Mouse (Mus musculus) forebrain, embryonic 14.5 days (tissue): ENCODE results near the gene Smok3b. TPM values are rescaled to one million over a fixed set of nuclear protein-coding genes. Genes with fewer than 3 reads are reported as not detected.
"Not testable (repeated sequence)": the region's sequence is repeated elsewhere in the genome, so short reads cannot be mapped to it uniquely, and the experiment has no call there.

Experiments used
- ATAC-seq: fragments of 200-750 bp; cut with Nextera tagmentation; 2 replicates; pipeline ENCODE4 v1.8.0; 2017; ENCODE audit warnings: mild to moderate bottlenecking, moderate library complexity
- DNase-seq: peaks from one replicate; pipeline ENCODE4 v3.0.0-alpha.2; 2015; ENCODE audit warnings: low spot score
- H3K27ac ChIP-seq: fragments of 300-500 bp; sonication (generic); 2 replicates; pipeline ENCODE4 v1.5.1; 2014; ENCODE audit warnings: low read depth, mild to moderate bottlenecking, control low read depth, low read length, moderate library complexity
- H3K27me3 ChIP-seq: fragments of 300-500 bp; sonication (generic); replicated peaks from 2 replicates; pipeline ENCODE4 v1.6.1; 2014; ENCODE audit warnings: low read length, control low read depth, mixed read lengths; ENCODE audit not compliant: control insufficient read depth, insufficient read depth
- H3K36me3 ChIP-seq: fragments of 300-500 bp; sonication (generic); 2 replicates; pipeline ENCODE4 v1.6.1; 2014; ENCODE audit warnings: low read length, control low read depth; ENCODE audit not compliant: control insufficient read depth, insufficient read depth
- H3K4me1 ChIP-seq: fragments of 300-500 bp; sonication (generic); 2 replicates; pipeline ENCODE4 v1.6.1; 2014; ENCODE audit warnings: antibody characterized with exemption, low read length, control low read depth; ENCODE audit not compliant: control insufficient read depth, insufficient read depth
- H3K4me2 ChIP-seq: fragments of 300-500 bp; sonication (generic); 2 replicates; pipeline ENCODE4 v1.6.1; 2014; ENCODE audit warnings: mild to moderate bottlenecking, control low read depth, low read length
- H3K4me3 ChIP-seq: fragments of 300-500 bp; sonication (generic); 2 replicates; pipeline ENCODE4 v1.5.1; 2014; ENCODE audit warnings: low read depth, low read length, control low read depth
- H3K9ac ChIP-seq: fragments of 300-500 bp; sonication (generic); 2 replicates; pipeline ENCODE4 v1.6.1; 2014; ENCODE audit warnings: mild to moderate bottlenecking, low read length, control low read depth, moderate library complexity
- H3K9me3 ChIP-seq: fragments of 300-500 bp; sonication (generic); replicated peaks from 2 replicates; pipeline ENCODE4 v1.6.1; 2016; ENCODE audit warnings: low read length, control low read depth, mixed read lengths; ENCODE audit not compliant: control insufficient read depth
- WGBS: fragments of 180-500 bp; shearing (Covaris S2); extraction: QIAGEN DNeasy Blood & Tissue Kit; methylation state at CpG from one replicate; pipeline ENCODE4 v1.1.7; 2014; 5-methylcytosine and 5-hydroxymethylcytosine counted together
- polyA plus RNA-seq: library from polyadenylated mRNA; unstranded; fragments of >200 nt; fragmentation: Nextera tagmentation; extraction: Ambion mirVana; gene quantifications from 2 replicates; pipeline ENCODE4 v1.2.1, GENCODE M21; 2014

The Smok3b gene
- not detected in 2 replicates for polyA plus RNA-seq

DNA sequence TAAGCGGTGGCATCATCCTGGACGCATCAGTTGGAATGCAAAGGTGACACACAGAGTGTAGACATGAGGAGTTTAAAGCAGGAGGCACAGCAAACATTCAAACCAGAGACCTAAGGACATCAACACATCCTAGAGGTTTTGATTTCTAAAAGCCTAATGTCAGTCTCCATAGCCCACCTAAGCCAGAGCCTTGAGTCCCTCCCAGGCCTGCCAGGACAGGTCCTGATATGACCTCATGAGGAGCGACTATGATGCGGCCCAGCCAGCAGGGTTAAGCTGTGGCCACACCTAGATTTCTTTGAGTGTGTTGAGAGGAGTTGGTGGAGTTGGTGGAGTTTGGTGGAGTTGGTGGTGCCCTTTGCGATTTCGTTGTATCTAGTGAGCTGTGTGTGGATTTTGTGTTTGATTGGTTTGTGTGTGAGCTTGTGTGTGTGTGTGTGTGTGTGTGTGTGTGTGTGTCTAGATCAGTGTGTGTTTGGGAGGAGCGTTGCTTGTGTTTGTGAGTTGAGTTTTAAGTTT is at the start of gene Smok3b, which contains the start of gene Smok3a:
Gene Smok3b (plus strand): TSS at position 469 of the 519 bp plus-strand sequence.
Gene Smok3a (plus strand): TSS at position 301 of the 519 bp plus-strand sequence.
- H3K4me2 ChIP-seq, H3K4me3 ChIP-seq, H3K4me1 ChIP-seq, H3K27ac ChIP-seq, H3K27me3 ChIP-seq, DNase-seq, ATAC-seq, H3K9me3 ChIP-seq, H3K36me3 ChIP-seq, H3K9ac ChIP-seq: not testable (repeated sequence)
- 98% methylated on average over 3 of the region's 7 CpGs for WGBS

- WGBS = 63% methylated on average over 2 of the region's 2 CpGs
- Histone ChIP-seq H3K4me2 (no peak overlapping the region), H3K9me3 (no peaks in the 10 kb centered on the region), H3K27ac (no peak overlapping the region), H3K27me3 (no peaks in the 10 kb centered on the region), H3K4me3 (no peak overlapping the region), H3K4me1 (no peaks in the 10 kb centered on the region), H3K36me3 (no peaks in the 10 kb centered on the region), H3K9ac (no peak overlapping the region)
- ATAC-seq (no peak), DNase-seq (no peak)
Measured at GRCm38 (mm10) chr5:137973161-137973560, 48.1 kb upstream of the Smok3b start.

DNA sequence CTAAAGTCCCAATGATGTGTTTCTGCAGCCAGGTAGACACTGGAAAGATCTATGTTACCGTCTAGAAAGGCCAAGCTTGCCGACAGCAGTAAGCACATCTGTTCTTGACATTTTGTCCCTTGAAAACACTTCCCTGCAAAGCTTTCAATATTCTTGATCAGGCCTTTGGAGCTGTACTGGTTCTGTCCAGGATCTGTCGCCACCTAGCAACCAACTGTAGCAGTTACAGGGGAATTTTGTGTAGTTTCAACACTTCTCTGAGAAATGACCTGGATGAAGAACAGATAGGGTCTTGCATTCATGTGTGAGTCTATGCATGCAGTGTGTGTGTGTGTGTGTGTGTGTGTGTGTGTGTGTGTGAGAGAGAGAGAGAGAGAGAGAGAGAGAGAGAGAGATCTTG is 47.5 kb upstream of the Smok3b start:
- Histone ChIP-seq H3K9ac (no peak overlapping the region), H3K4me2 (no peak overlapping the region), H3K9me3 (no peaks in the 10 kb centered on the region), H3K27me3 (no peaks in the 10 kb centered on the region), H3K36me3 (no peaks in the 10 kb centered on the region), H3K4me3 (no peak overlapping the region), H3K4me1 (no peaks in the 10 kb centered on the region), H3K27ac (no peak overlapping the region)
- peak; percentile 1 for DNase-seq
- WGBS = 56% methylated on average over 3 of the region's 3 CpGs
- no peak for ATAC-seq

GRCm38 (mm10) chr5:137974724-137975123 is 46.5 kb upstream of the Smok3b start:
- ATAC-seq (no peak), DNase-seq (no peak)
- H3K27ac ChIP-seq = no peak overlapping the region
- WGBS = 66% methylated on average over 3 of the region's 3 CpGs
- no peak overlapping the region for H3K4me2 ChIP-seq
- no peak overlapping the region for H3K4me3 ChIP-seq
- no peaks in the 10 kb centered on the region for H3K9me3 ChIP-seq
- H3K4me1 ChIP-seq = no peaks in the 10 kb centered on the region
- no peak overlapping the region for H3K9ac ChIP-seq
- no peaks in the 10 kb centered on the region for H3K27me3 ChIP-seq
- H3K36me3 ChIP-seq = no peaks in the 10 kb centered on the region

DNA sequence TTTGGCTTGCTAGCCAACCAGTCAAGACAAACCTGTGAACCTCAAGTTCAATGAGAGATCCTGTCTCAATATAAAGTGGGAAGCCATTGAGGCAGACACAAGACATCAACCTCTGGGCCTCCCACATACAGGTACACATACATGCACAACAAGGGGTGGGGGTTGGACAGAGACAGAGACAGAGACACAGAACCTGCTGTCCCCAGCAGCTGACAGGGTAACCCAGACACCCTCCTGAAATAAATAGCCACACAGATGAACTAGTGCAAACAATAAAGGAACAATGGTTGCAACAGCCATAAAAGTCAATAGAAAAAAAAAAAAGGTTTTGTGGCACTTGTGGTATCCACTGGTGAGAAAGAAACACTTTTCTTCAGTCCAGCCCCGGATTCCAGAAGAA is 45.8 kb upstream of the Smok3b start:
- Histone ChIP-seq H3K27ac (no peak overlapping the region), H3K9me3 (no peaks in the 10 kb centered on the region), H3K27me3 (no peaks in the 10 kb centered on the region), H3K36me3 (no peaks in the 10 kb centered on the region), H3K4me3 (no peak overlapping the region), H3K9ac (no peak overlapping the region), H3K4me1 (no peaks in the 10 kb centered on the region), H3K4me2 (no peak overlapping the region)
- ATAC-seq = no peak
- WGBS = 40% methylated on average over 1 of the region's 1 CpGs
- no peak for DNase-seq

- H3K4me1 ChIP-seq = no peaks in the 10 kb centered on the region
- no peaks in the 10 kb centered on the region for H3K9me3 ChIP-seq
- DNase-seq (no peak), ATAC-seq (no peak)
- no peak overlapping the region for H3K4me2 ChIP-seq
- H3K4me3 ChIP-seq = no peak overlapping the region
- no peak overlapping the region for H3K9ac ChIP-seq
- WGBS = 43% methylated on average over 1 of the region's 1 CpGs
- no peak overlapping the region for H3K27ac ChIP-seq
- no peaks in the 10 kb centered on the region for H3K27me3 ChIP-seq
- H3K36me3 ChIP-seq = no peaks in the 10 kb centered on the region
Measured at GRCm38 (mm10) chr5:137977291-137977690, 43.9 kb upstream of the Smok3b start.

DNA sequence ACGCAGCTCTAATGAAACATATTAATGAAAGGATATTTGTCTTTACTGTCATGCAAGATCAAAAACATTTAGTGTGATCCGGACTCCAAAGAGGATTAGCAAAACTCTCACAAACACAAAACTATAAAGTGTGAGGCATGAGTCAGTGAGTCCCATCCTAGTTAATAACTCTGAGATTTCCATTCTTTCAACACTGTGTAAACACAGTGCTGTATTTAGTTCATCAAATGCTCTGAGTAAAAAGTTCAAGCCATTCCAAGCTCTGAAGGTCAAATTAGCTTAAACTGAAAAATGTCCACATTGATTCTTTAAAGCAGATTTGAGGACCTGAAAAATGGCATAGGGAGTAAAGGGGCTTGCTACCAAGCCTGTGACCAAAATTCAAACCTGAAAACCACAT is 42.1 kb upstream of the Smok3b start:
- no peak overlapping the region for H3K9ac ChIP-seq
- DNase-seq (no peak), ATAC-seq (no peak)
- no peaks in the 10 kb centered on the region for H3K4me1 ChIP-seq
- H3K9me3 ChIP-seq = no peaks in the 10 kb centered on the region
- H3K27me3 ChIP-seq = no peaks in the 10 kb centered on the region
- no peak overlapping the region for H3K4me2 ChIP-seq
- H3K27ac ChIP-seq = no peak overlapping the region
- no peak overlapping the region for H3K4me3 ChIP-seq
- WGBS = 79% methylated on average over 2 of the region's 2 CpGs
- no peaks in the 10 kb centered on the region for H3K36me3 ChIP-seq

- Histone ChIP-seq H3K9me3 (no peaks in the 10 kb centered on the region), H3K9ac (no peak within 1 kb of the TSS), H3K36me3 (no peaks in the 10 kb centered on the region), H3K27ac (no peak within 1 kb of the TSS), H3K4me1 (no peaks in the 10 kb centered on the region), H3K4me3 (no peak within 1 kb of the TSS), H3K4me2 (no peak within 1 kb of the TSS), H3K27me3 (no peaks in the 10 kb centered on the region)
- ATAC-seq (no peak), DNase-seq (no peak)
- WGBS = 89% methylated on average over 4 of the region's 4 CpGs
Measured at GRCm38 (mm10) chr5:137981300-137981699, 39.9 kb upstream of the Smok3b start, which contains the start of gene Azgp1. Gene Azgp1, plus strand, starts transcription at chr5:137981520.

- ATAC-seq (no peak), DNase-seq (no peak)
- Histone ChIP-seq H3K9ac (no peak overlapping the region), H3K36me3 (no peaks in the 10 kb centered on the region), H3K27me3 (no peaks in the 10 kb centered on the region), H3K27ac (no peak overlapping the region), H3K4me3 (no peak overlapping the region), H3K4me2 (no peak overlapping the region), H3K9me3 (no peaks in the 10 kb centered on the region), H3K4me1 (no peaks in the 10 kb centered on the region)
- 90% methylated on average over 1 of the region's 1 CpGs for WGBS
Measured at GRCm38 (mm10) chr5:137986351-137986750, 34.9 kb upstream of the Smok3b start.
